Mouse (Mus musculus): ENCODE results near the gene Sept4.

GRCm38 (mm10) chr11:87616790-87617474 lies 48.2 kb downstream of the Sept4 start, which contains the start of gene Hsf5:
- TF ChIP-seq CTCF (IDR thresholded peaks at IDR 0.05; ENCODE audit: control insufficient read depth, insufficient read depth, insufficient replicate concordance, low read depth, low read length) (no peak), POLR2A (IDR thresholded peaks at IDR 0.05; ENCODE audit: control insufficient read depth, low read depth, low read length) (peak; percentile 81)
